Mouse (Mus musculus) testis, adult 2 months (tissue): ENCODE data around the gene Lpar5.

Experiments
- CTCF ChIP-seq: fragments of 200-500 bp; IDR thresholded peaks from 2 replicates; pipeline ENCODE4 v1.5.1; 2012; ENCODE audit warnings: low read depth, mild to moderate bottlenecking, inconsistent platforms, low read length, moderate library complexity; ENCODE audit not compliant: control insufficient read depth, insufficient read depth, insufficient replicate concordance
- POLR2A ChIP-seq: fragments of 200-500 bp; IDR thresholded peaks from 2 replicates; pipeline ENCODE4 v1.6.1; 2012; ENCODE audit warnings: low read depth, mild to moderate bottlenecking, inconsistent platforms, low read length, moderate library complexity; ENCODE audit not compliant: control insufficient read depth

DNA sequence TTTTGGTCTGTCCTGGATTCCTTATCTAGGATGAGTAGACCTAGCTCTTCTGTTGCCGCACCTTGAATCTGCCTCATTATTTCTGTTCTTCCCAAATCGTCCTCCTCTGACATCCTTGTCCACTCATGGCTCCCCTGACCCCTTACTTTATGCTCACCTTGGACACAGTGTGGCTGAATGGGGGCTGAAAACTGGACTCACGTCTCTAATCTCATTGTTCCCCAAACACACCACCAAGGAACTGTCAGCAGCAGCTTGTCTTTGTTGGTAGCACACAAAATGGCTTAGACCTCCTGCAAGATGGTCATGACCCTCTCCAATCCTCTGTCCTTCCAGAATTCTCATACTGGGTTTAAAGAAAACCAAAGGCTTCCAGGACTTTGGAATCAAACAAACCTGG is 20.2 kb downstream of the Lpar5 start:
- TF ChIP-seq CTCF (no peak), POLR2A (no peak)
